Mouse (Mus musculus): ENCODE results near the gene Rap1gap2. TPM values are rescaled to one million over a fixed set of nuclear protein-coding genes. Genes with fewer than 3 reads are reported as not detected.

Gene Rap1gap2
- total RNA-seq, 2 experiments from 2014 or later = 8.2 to 10.9 TPM

- peak in 1 of 2 experiments; percentile 27 for DNase-seq (ENCODE audit: low spot score in 2 of 2)
Measured at GRCm38 (mm10) chr11:74546165-74546564, 64.5 kb downstream of the Rap1gap2 start.

DNA sequence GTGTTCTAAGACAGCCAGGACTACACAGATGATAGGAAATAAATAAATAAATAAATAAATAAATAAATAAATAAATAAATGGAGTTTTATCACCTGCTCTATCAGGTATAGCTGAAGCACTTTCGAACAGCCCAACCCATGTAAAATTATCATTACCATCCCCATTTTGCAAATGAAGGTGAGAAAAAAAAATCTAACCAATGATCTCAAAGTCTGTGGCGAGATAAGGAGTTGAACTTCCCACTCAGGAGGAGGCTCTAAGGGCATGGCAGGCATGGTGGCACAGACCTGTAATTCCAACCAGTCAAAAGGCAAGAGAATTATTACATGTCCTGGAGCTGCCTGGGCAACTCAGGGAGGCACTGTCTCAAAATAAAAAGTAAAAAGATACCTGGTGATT, 65.2 kb downstream of the Rap1gap2 start:
- DNase-seq (ENCODE audit: low spot score in 2 of 2) = no peak

DNA sequence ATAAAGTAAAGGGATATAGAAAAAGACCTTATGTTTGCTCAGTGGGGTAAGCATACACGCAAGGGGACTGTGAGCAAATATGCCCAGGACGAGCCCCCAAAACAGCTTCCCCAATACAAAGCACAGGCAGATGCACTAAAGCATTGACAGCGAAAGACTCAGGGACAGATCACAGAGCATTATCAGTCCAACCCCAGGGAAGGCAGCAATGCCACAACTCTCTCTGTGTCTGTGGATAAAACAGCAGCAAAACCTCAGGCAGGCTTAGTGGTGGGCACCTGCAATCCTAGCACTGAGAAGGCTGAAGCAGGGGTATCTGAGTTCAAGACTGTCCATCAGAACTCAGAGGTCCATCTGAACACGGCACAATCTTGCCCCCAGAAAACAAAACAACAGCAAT, 73.4 kb downstream of the Rap1gap2 start:
- no peak for DNase-seq (ENCODE audit: low spot score in 2 of 2)

- DNase-seq (ENCODE audit: low spot score in 2 of 2) = peak in 1 of 2 experiments; percentile 23
Measured at GRCm38 (mm10) chr11:74536140-74536842, 74.4 kb downstream of the Rap1gap2 start.

- DNase-seq (ENCODE audit: low spot score in 2 of 2) = no peak
Measured at GRCm38 (mm10) chr11:74534380-74534779, 76.3 kb downstream of the Rap1gap2 start.

DNA sequence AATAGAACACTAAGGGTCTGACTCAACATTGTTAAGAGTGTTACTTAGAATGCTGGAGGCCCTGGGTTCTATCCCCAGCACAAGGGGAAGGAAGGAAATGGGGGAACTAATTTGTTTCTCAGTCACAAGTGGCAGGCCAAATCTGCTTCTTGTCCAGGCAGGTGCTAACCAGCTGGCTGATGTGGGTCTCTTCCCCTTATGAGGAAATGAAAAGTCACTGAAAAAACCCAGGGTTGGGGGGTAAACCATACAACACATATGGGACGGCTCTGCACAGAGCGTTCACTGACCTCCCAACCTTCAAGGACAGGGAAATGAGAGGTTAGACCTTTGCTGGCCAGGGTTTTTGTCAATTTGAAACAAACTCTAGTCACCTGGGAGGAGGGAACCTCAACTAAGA, 77.7 kb downstream of the Rap1gap2 start:
- no peak for DNase-seq (ENCODE audit: low spot score in 2 of 2)

- no peak for DNase-seq (ENCODE audit: low spot score in 2 of 2)
Measured at GRCm38 (mm10) chr11:74532401-74532800, 78.3 kb downstream of the Rap1gap2 start.

DNA sequence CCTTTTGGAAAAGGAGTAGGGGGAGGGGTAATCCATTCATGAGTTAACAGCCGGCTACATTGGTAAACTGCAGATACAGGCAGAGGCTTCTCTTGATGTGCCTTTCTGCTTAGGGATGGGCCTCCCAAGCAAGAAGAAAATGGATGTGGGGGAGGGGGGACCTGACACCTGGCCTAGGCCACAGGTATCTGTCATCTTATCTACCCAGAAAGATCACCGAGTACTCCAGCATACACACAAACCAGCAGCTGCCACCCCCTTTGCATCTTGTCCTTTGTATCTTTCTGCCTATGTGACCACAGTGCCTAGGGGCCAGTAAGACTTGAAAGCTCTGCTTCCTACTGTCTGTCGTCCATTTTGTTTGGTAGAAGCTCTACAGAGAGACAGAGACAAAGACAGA, 79.0 kb downstream of the Rap1gap2 start:
- DNase-seq (ENCODE audit: low spot score in 2 of 2) = no peak

DNA sequence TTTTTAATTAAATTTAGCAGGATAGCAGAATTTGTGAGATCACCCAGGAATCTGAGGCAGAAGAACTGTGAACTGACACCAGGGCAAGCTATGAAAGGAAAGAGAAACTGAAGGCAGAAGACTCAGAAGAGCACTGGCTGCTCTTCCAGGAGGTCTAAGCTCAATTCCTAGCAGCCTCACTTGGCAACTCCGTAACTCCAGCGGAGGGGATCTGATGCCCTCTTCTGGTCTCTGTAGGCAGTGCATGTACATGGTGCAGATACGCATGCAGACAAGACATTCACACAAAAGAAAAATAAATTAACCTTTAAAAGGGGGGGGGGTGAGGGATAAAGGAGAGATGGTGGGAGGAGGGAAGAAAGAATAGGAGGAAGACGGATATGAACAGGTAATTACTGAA, 80.9 kb downstream of the Rap1gap2 start:
- DNase-seq (ENCODE audit: low spot score in 2 of 2) = no peak

DNA sequence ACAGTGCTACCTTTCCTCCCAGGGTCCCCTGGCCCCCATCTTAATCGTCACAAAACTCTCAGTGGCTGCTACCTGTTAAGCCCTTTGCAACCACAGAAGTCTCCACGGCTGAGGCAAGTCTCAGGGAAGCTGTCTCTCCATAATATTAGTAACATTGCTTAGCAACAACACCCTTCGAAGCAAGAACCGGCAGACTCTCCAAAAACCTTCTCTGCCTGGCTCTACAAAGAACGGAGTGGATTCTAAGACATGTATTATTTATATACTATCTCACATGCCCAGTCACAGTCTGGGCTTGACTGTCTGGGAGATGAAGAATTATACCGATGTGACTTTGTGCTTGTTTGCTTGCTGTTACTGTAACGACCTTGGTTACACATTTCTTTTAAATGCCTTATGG, 83.2 kb downstream of the Rap1gap2 start:
- no peak for DNase-seq (ENCODE audit: low spot score in 2 of 2)

GRCm38 (mm10) chr11:74526180-74527158, 84.2 kb downstream of the Rap1gap2 start:
- DNase-seq (ENCODE audit: low spot score in 2 of 2) = peak; percentile 27 to 44

DNA sequence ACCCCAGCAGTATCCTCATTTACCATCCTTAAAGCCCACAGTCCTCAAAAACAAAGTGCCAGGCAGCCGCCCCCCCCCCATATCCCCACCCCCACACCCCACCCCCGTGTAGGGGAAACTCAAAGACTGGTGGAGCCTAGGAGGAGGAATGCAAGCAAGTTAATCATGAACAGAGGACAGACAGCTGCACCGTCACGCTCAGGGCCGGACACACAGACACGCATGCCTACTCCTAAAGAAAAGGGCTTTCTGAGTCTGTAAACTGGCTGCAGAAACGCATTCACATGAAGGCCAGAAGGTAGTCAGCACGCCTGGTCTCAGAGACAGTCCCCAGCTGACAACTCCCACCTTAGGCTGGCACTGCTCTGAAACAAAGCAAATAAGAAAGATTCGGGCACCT, 85.1 kb downstream of the Rap1gap2 start:
- DNase-seq (ENCODE audit: low spot score in 2 of 2) = no peak

GRCm38 (mm10) chr11:74525205-74525604, 85.5 kb downstream of the Rap1gap2 start:
- no peak for DNase-seq (ENCODE audit: low spot score in 2 of 2)

DNA sequence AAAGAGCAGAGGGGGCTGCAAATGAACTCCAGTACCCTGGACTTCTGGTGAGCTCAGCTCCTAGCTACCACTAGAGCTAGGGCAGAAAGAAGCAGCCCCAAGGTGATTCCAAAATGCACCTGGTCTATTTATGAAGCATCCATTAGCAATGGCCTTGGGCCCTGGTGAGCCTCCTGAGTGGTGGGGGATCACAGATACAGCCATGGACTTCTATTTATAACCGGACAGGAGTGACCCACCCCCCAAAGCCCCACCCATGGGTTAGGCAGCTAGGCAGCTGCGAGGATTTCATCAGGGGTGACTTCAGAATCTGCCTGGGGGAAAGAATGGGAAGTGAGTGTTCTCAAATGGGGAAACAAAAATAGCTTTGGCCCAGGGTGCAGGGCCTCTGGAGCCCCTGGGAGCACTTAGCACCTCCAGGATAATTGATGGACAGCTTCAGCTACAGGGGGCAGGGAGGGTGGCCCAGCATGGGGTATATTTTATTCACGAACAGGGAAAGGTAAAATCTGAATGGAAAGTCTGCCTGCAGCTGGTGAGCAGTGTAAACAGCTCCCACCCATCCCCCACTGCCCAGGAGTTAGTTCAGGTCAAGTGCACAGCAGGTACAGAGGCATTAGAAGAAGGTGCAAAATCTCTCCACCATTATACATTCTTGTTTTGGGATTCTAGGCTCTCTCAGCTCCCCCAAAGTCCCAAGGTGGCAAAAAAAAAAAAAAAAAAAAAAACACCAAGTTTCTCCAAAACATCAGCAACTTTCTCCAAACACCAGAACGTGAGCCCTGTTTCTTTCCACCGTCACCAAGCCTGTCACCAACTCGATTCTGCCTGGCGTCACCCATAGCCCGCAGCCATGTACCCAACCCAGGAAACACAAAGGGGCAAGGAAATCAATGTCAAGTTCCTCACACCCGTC, 86.4 kb downstream of the Rap1gap2 start:
- DNase-seq (ENCODE audit: low spot score in 2 of 2) = no peak

- DNase-seq (ENCODE audit: low spot score in 2 of 2) = no peak
Measured at GRCm38 (mm10) chr11:74523210-74523951, 87.3 kb downstream of the Rap1gap2 start.

DNA sequence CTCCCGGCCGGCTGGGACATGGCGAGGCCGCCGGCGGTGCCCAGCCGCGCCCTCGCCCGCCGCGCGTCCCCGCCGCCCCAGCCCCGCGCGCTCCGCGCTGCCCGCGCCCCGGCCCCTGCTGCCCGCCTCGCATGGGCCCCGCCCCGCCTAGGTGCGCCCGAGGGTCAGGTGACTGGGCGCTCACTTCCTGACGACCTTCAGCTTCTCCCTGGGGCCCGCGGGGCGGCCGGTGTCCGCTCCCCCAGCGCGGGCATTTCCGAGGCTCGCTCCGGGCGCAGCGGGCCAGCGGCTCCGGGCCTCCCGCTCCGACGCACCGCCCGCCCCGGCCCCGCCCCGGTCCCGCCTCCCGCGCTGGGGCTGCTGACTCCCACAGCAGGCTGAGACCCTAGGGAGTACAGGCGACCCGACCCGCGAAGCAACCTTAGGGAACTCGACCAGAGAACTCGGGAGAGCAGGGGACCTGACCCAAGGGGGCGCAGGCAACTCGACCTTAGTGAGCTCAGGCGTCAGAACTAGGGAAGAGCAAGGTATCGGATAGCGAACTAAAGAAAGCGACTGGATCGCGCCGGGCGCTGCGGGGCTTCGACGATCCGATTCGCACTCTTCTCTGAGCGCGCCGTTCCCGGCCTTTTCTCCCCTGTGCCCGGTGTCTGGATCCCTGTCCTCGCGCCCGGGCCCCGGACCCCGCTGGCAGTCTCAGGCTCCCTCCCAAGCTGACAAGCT, 88.1 kb downstream of the Rap1gap2 start:
- DNase-seq (ENCODE audit: low spot score in 2 of 2) = peak; percentile 69 to 70

DNA sequence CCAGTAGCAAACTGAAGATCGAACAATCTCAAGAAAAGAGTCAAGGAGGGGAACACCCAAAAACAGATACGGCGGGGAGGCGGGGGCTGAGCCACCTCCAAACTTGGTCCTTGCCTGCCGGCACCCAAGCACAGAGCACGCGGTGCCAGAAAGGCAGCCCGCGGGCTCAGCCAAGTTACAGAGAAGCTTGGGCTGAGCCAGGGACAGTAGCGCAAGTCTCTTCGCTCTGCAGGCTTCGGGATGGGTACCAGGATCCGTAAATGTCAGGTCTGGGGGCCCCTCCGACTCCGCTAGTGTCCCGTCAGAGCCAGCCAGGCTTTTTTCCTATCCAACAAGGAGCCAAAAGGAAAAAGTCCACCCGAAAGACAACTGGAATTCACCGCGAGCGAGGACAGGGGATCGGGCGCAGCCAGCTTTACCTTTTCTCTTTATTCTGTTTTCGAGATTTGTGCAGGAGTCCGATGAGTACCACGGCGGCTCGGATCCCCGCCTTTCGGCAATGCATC, 88.7 kb downstream of the Rap1gap2 start:
- DNase-seq (ENCODE audit: low spot score in 2 of 2) = peak in 1 of 2 experiments; percentile 12

GRCm38 (mm10) chr11:74520201-74520600, 90.5 kb downstream of the Rap1gap2 start:
- DNase-seq (ENCODE audit: low spot score in 2 of 2) = no peak

DNA sequence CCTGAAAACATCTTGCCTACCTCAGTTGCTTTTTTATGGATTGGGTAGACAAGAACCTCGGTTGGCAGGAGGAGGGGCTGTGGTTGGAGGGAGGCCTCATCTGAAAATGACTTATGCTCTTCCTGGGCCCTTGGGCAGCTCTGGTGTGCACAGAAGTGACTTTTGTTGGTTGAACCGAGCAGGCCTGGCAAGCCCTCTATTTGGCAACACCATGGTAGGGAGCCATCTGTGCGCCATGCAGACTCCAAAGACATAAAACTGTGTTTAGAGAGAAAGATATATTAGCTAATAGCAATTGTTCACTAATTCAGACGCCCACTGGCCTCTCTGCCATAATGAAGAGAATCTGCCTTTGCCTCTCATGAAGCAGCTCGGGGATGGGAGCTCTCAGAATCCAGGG, 94.6 kb downstream of the Rap1gap2 start:
- no peak for DNase-seq (ENCODE audit: low spot score in 2 of 2)

Measured in adrenal gland, adult 18-20 months (tissue).